Mouse (Mus musculus): ENCODE data around the gene Me1. TPM values are rescaled to one million over a fixed set of nuclear protein-coding genes. Genes with fewer than 3 reads are reported as not detected.
A peak's percentile ranks its signal among the peaks of the same experiment; 100 is the strongest.

Me1 gene
- polyA plus RNA-seq (2014; fragmentation: Nextera tagmentation; extraction: Ambion mirVana) = 29.3 and 33.3 TPM in 2 replicates

- Histone ChIP-seq H3K4me1 (ENCODE audit: control insufficient read depth in 2 of 2, insufficient read depth in 2 of 2, low read length in 2 of 2) (peaks cover 2 to 7% of the 10 kb centered on the region in 2 experiments; a peak in 3 of 4 replicates), H3K27ac (replicated peaks in 1 of 2; ENCODE audit: control insufficient read depth in 1 of 2, insufficient read depth in 1 of 2, low read depth in 2 of 2, low read length in 2 of 2) (peak within 1 kb of the TSS; percentile 42 to 63), H3K36me3 (ENCODE audit: control insufficient read depth, insufficient read depth, low read length) (no peaks in the 10 kb centered on the region), H3K4me3 (ENCODE audit: control insufficient read depth in 1 of 2, insufficient read depth in 1 of 2, low read depth in 1 of 2, low read length in 2 of 2) (peak within 1 kb of the TSS; percentile 77 to 90), H3K27me3 (ENCODE audit: control insufficient read depth, insufficient read depth, low read length) (no peaks in the 10 kb centered on the region), H3K9ac (ENCODE audit: low read length) (peak within 1 kb of the TSS; percentile 84), H3K9me3 (ENCODE audit: control insufficient read depth, low read length) (no peaks in the 10 kb centered on the region), H3K4me2 (ENCODE audit: low read length) (peak within 1 kb of the TSS; percentile 72)
- ATAC-seq (ENCODE audit: insufficient number of reproducible peaks, insufficient read depth, low FRiP score, low read depth) = peak; percentile 85
- under 1% methylated on average over 41 of the region's 46 CpGs for whole genome bisulfite sequencing
Observed at GRCm38 (mm10) chr9:86695818-86696261, at the start of gene Me1. TSS of gene Me1 (minus strand) at chr9:86695953.

- Histone ChIP-seq H3K4me1 (ENCODE audit: control insufficient read depth in 2 of 2, insufficient read depth in 2 of 2, low read length in 2 of 2) (peaks cover 7 to 13% of the 10 kb centered on the region in 2 experiments), H3K36me3 (ENCODE audit: control insufficient read depth, insufficient read depth, low read length) (no peaks in the 10 kb centered on the region), H3K9ac (ENCODE audit: low read length) (peak overlapping the region; percentile 67), H3K4me2 (ENCODE audit: low read length) (peak overlapping the region; percentile 70), H3K27me3 (ENCODE audit: control insufficient read depth, insufficient read depth, low read length) (no peaks in the 10 kb centered on the region), H3K9me3 (ENCODE audit: control insufficient read depth, low read length) (no peaks in the 10 kb centered on the region), H3K27ac (replicated peaks in 1 of 2; ENCODE audit: control insufficient read depth in 1 of 2, insufficient read depth in 1 of 2, low read depth in 2 of 2, low read length in 2 of 2) (no peak overlapping the region), H3K4me3 (ENCODE audit: control insufficient read depth in 1 of 2, insufficient read depth in 1 of 2, low read depth in 1 of 2, low read length in 2 of 2) (peak overlapping the region; percentile 38 to 47; a peak in 3 of 4 replicates)
- WGBS = 48% methylated on average over 5 of the region's 5 CpGs
- ATAC-seq (ENCODE audit: insufficient number of reproducible peaks, insufficient read depth, low FRiP score, low read depth) = no peak
Observed at GRCm38 (mm10) chr9:86744041-86744440, 48.3 kb upstream of the Me1 start.

- WGBS = 7% methylated on average over 19 of the region's 19 CpGs
- ATAC-seq (ENCODE audit: insufficient number of reproducible peaks, insufficient read depth, low FRiP score, low read depth) = peak; percentile 65
- H3K27ac ChIP-seq (replicated peaks in 1 of 2; ENCODE audit: control insufficient read depth in 1 of 2, insufficient read depth in 1 of 2, low read depth in 2 of 2, low read length in 2 of 2) = no peak within 1 kb of the TSS; a peak in 1 of 4 replicates
- H3K9ac ChIP-seq (ENCODE audit: low read length) = peak within 1 kb of the TSS; percentile 67
- H3K4me1 ChIP-seq (ENCODE audit: control insufficient read depth in 2 of 2, insufficient read depth in 2 of 2, low read length in 2 of 2) = peaks cover 11 to 20% of the 10 kb centered on the region in 2 experiments
- peak within 1 kb of the TSS; percentile 38 to 47 for H3K4me3 ChIP-seq (ENCODE audit: control insufficient read depth in 1 of 2, insufficient read depth in 1 of 2, low read depth in 1 of 2, low read length in 2 of 2)
- no peaks in the 10 kb centered on the region for H3K36me3 ChIP-seq (ENCODE audit: control insufficient read depth, insufficient read depth, low read length)
- H3K4me2 ChIP-seq (ENCODE audit: low read length) = peak within 1 kb of the TSS; percentile 70
- H3K9me3 ChIP-seq (ENCODE audit: control insufficient read depth, low read length) = no peaks in the 10 kb centered on the region
- no peaks in the 10 kb centered on the region for H3K27me3 ChIP-seq (ENCODE audit: control insufficient read depth, insufficient read depth, low read length)
Observed at GRCm38 (mm10) chr9:86742959-86743911, 47.5 kb upstream of the Me1 start, which contains the start of gene Prss35. TSS of gene Prss35 (plus strand) at chr9:86743649.

- Histone ChIP-seq H3K4me3 (ENCODE audit: control insufficient read depth in 1 of 2, insufficient read depth in 1 of 2, low read depth in 1 of 2, low read length in 2 of 2) (no peak overlapping the region), H3K27ac (replicated peaks in 1 of 2; ENCODE audit: control insufficient read depth in 1 of 2, insufficient read depth in 1 of 2, low read depth in 2 of 2, low read length in 2 of 2) (no peak overlapping the region), H3K27me3 (ENCODE audit: control insufficient read depth, insufficient read depth, low read length) (no peaks in the 10 kb centered on the region), H3K9ac (ENCODE audit: low read length) (no peak overlapping the region), H3K4me1 (ENCODE audit: control insufficient read depth in 2 of 2, insufficient read depth in 2 of 2, low read length in 2 of 2) (peaks cover 16 to 34% of the 10 kb centered on the region in 2 experiments), H3K4me2 (ENCODE audit: low read length) (no peak overlapping the region), H3K9me3 (ENCODE audit: control insufficient read depth, low read length) (no peaks in the 10 kb centered on the region), H3K36me3 (ENCODE audit: control insufficient read depth, insufficient read depth, low read length) (no peaks in the 10 kb centered on the region)
- no peak for ATAC-seq (ENCODE audit: insufficient number of reproducible peaks, insufficient read depth, low FRiP score, low read depth)
- WGBS = 41% methylated on average over 3 of the region's 3 CpGs
Observed at GRCm38 (mm10) chr9:86739971-86740370, 44.2 kb upstream of the Me1 start.

- no peak overlapping the region for H3K4me2 ChIP-seq (ENCODE audit: low read length)
- WGBS = 87% methylated on average over 8 of the region's 8 CpGs
- no peak for ATAC-seq (ENCODE audit: insufficient number of reproducible peaks, insufficient read depth, low FRiP score, low read depth)
- H3K36me3 ChIP-seq (ENCODE audit: control insufficient read depth, insufficient read depth, low read length) = no peaks in the 10 kb centered on the region
- no peaks in the 10 kb centered on the region for H3K9me3 ChIP-seq (ENCODE audit: control insufficient read depth, low read length)
- peaks cover 18 to 34% of the 10 kb centered on the region in 2 experiments for H3K4me1 ChIP-seq (ENCODE audit: control insufficient read depth in 2 of 2, insufficient read depth in 2 of 2, low read length in 2 of 2)
- peak overlapping the region; percentile 41 to 54; a peak in 1 of 4 replicates for H3K27ac ChIP-seq (replicated peaks in 1 of 2; ENCODE audit: control insufficient read depth in 1 of 2, insufficient read depth in 1 of 2, low read depth in 2 of 2, low read length in 2 of 2)
- no peak overlapping the region for H3K9ac ChIP-seq (ENCODE audit: low read length)
- H3K4me3 ChIP-seq (ENCODE audit: control insufficient read depth in 1 of 2, insufficient read depth in 1 of 2, low read depth in 1 of 2, low read length in 2 of 2) = no peak overlapping the region
- no peaks in the 10 kb centered on the region for H3K27me3 ChIP-seq (ENCODE audit: control insufficient read depth, insufficient read depth, low read length)
Observed at GRCm38 (mm10) chr9:86738801-86739200, 43.0 kb upstream of the Me1 start.

GRCm38 (mm10) chr9:86738067-86738466 lies 42.3 kb upstream of the Me1 start:
- H3K27ac ChIP-seq (replicated peaks in 1 of 2; ENCODE audit: control insufficient read depth in 1 of 2, insufficient read depth in 1 of 2, low read depth in 2 of 2, low read length in 2 of 2) = 0 out of 4 replicates have a peak overlapping the region, but pooled peaks of 1 of the 2 experiments have one; percentile 14
- 89% methylated on average over 1 of the region's 1 CpGs for WGBS
- no peak for ATAC-seq (ENCODE audit: insufficient number of reproducible peaks, insufficient read depth, low FRiP score, low read depth)
- no peak overlapping the region for H3K9ac ChIP-seq (ENCODE audit: low read length)
- no peak overlapping the region for H3K4me3 ChIP-seq (ENCODE audit: control insufficient read depth in 1 of 2, insufficient read depth in 1 of 2, low read depth in 1 of 2, low read length in 2 of 2)
- no peak overlapping the region for H3K4me2 ChIP-seq (ENCODE audit: low read length)
- H3K4me1 ChIP-seq (ENCODE audit: control insufficient read depth in 2 of 2, insufficient read depth in 2 of 2, low read length in 2 of 2) = peaks cover 16 to 27% of the 10 kb centered on the region in 2 experiments
- H3K9me3 ChIP-seq (ENCODE audit: control insufficient read depth, low read length) = no peaks in the 10 kb centered on the region
- no peaks in the 10 kb centered on the region for H3K27me3 ChIP-seq (ENCODE audit: control insufficient read depth, insufficient read depth, low read length)
- no peaks in the 10 kb centered on the region for H3K36me3 ChIP-seq (ENCODE audit: control insufficient read depth, insufficient read depth, low read length)

- H3K36me3 ChIP-seq (ENCODE audit: control insufficient read depth, insufficient read depth, low read length) = no peaks in the 10 kb centered on the region
- peak; percentile 88 for ATAC-seq (ENCODE audit: insufficient number of reproducible peaks, insufficient read depth, low FRiP score, low read depth)
- 30% methylated on average over 4 of the region's 4 CpGs for WGBS
Observed at GRCm38 (mm10) chr9:86736991-86737390, 41.2 kb upstream of the Me1 start.

More at GRCm38 (mm10) chr9:86736991-86737390, 41.2 kb upstream of the Me1 start:
- peaks cover 15 to 24% of the 10 kb centered on the region in 2 experiments for H3K4me1 ChIP-seq (ENCODE audit: control insufficient read depth in 2 of 2, insufficient read depth in 2 of 2, low read length in 2 of 2)
- H3K27me3 ChIP-seq (ENCODE audit: control insufficient read depth, insufficient read depth, low read length) = no peaks in the 10 kb centered on the region
- peak overlapping the region; percentile 72 to 79 for H3K27ac ChIP-seq (replicated peaks in 1 of 2; ENCODE audit: control insufficient read depth in 1 of 2, insufficient read depth in 1 of 2, low read depth in 2 of 2, low read length in 2 of 2)
- no peak overlapping the region for H3K9ac ChIP-seq (ENCODE audit: low read length)
- no peak overlapping the region for H3K4me3 ChIP-seq (ENCODE audit: control insufficient read depth in 1 of 2, insufficient read depth in 1 of 2, low read depth in 1 of 2, low read length in 2 of 2)
- no peaks in the 10 kb centered on the region for H3K9me3 ChIP-seq (ENCODE audit: control insufficient read depth, low read length)
- H3K4me2 ChIP-seq (ENCODE audit: low read length) = no peak overlapping the region

Measured in heart, embryonic 14.5 days (tissue).